Mouse (Mus musculus) neural tube, embryonic 12.5 days (tissue): Measurements from ENCODE around the gene Gnai3. TPM values are rescaled to one million over a fixed set of nuclear protein-coding genes. Genes with fewer than 3 reads are reported as not detected.
A peak's percentile ranks its signal among the peaks of the same experiment; 100 is the strongest.

Source experiments
- ATAC-seq: fragments of 200-750 bp; cut with Nextera tagmentation; 2 replicates; pipeline ENCODE4 v1.8.0; 2017; ENCODE audit warnings: low read depth, mild to moderate bottlenecking, moderate TSS enrichment, moderate library complexity; ENCODE audit not compliant: low FRiP score
- H3K27ac ChIP-seq: fragments of 300-500 bp; sonication (generic); 2 replicates; pipeline ENCODE4 v1.5.1; 2016
- H3K27me3 ChIP-seq: fragments of 300-500 bp; sonication (generic); replicated peaks from 2 replicates; pipeline ENCODE4 v1.6.1; 2016; ENCODE audit warnings: mild to moderate bottlenecking
- H3K36me3 ChIP-seq: fragments of 300-500 bp; sonication (generic); 2 replicates; pipeline ENCODE4 v1.6.1; 2016; ENCODE audit warnings: mild to moderate bottlenecking
- H3K4me1 ChIP-seq: fragments of 300-500 bp; sonication (generic); 2 replicates; pipeline ENCODE4 v1.6.1; 2016
- H3K4me2 ChIP-seq: fragments of 300-500 bp; sonication (generic); replicated peaks from 2 replicates; pipeline ENCODE4 v1.6.1; 2016; ENCODE audit warnings: mild to moderate bottlenecking
- H3K4me3 ChIP-seq: fragments of 300-500 bp; sonication (generic); 2 replicates; pipeline ENCODE4 v1.5.1; 2016
- H3K9ac ChIP-seq: fragments of 300-500 bp; sonication (generic); 2 replicates; pipeline ENCODE4 v1.6.1; 2016; ENCODE audit warnings: mild to moderate bottlenecking
- H3K9me3 ChIP-seq: fragments of 300-500 bp; sonication (generic); 2 replicates; pipeline ENCODE4 v1.6.1; 2016; ENCODE audit warnings: mild to moderate bottlenecking
- WGBS: fragments of 180-500 bp; shearing (Covaris S2); methylation state at CpG from one replicate; pipeline ENCODE4 v1.1.7; 2016; 5-methylcytosine and 5-hydroxymethylcytosine counted together
- polyA plus RNA-seq: library from polyadenylated mRNA; unstranded; fragments of >200 nt; fragmentation: Nextera tagmentation; extraction: Ambion mirVana; gene quantifications from 2 replicates; pipeline ENCODE4 v1.2.1, GENCODE M21; 2016

The Gnai3 gene
- polyA plus RNA-seq, 1 experiment from 2014 or later = 189 TPM

GRCm38 (mm10) chr3:108070295-108071293 is 75.4 kb downstream of the Gnai3 start:
- Histone ChIP-seq H3K4me1 (0 out of 2 replicates have a peak, but pooled peaks cover 4% of the 10 kb centered on the region), H3K4me3 (no peak overlapping the region), H3K9me3 (no peaks in the 10 kb centered on the region), H3K27me3 (no peaks in the 10 kb centered on the region), H3K4me2 (no peak overlapping the region), H3K27ac (no peak overlapping the region), H3K9ac (no peak overlapping the region), H3K36me3 (peaks cover 22% of the 10 kb centered on the region)
- ATAC-seq = no peak
- 72% methylated on average over 10 of the region's 10 CpGs for WGBS

GRCm38 (mm10) chr3:108069231-108069870 is 76.6 kb downstream of the Gnai3 start:
- WGBS = 75% methylated on average over 13 of the region's 13 CpGs
- no peak for ATAC-seq

GRCm38 (mm10) chr3:108068826-108069225 is 77.1 kb downstream of the Gnai3 start:
- H3K9me3 ChIP-seq = no peaks in the 10 kb centered on the region
- H3K9ac ChIP-seq = no peak overlapping the region
- 0 out of 2 replicates have a peak, but pooled peaks cover 5% of the 10 kb centered on the region for H3K36me3 ChIP-seq
- WGBS = 24% methylated on average over 1 of the region's 1 CpGs
- no peak overlapping the region for H3K4me3 ChIP-seq
- H3K4me1 ChIP-seq = 0 out of 2 replicates have a peak, but pooled peaks cover 4% of the 10 kb centered on the region
- H3K27me3 ChIP-seq = no peaks in the 10 kb centered on the region
- no peak overlapping the region for H3K4me2 ChIP-seq
- no peak overlapping the region for H3K27ac ChIP-seq
- ATAC-seq = no peak

More at GRCm38 (mm10) chr3:108069231-108069870, 76.6 kb downstream of the Gnai3 start:
- H3K9me3 ChIP-seq = no peaks in the 10 kb centered on the region
- peaks cover 10% of the 10 kb centered on the region; the same call in 1 of the 2 replicates for H3K36me3 ChIP-seq
- H3K27ac ChIP-seq = no peak overlapping the region
- no peak overlapping the region for H3K4me3 ChIP-seq
- H3K27me3 ChIP-seq = no peaks in the 10 kb centered on the region
- 0 out of 2 replicates have a peak, but pooled peaks cover 4% of the 10 kb centered on the region for H3K4me1 ChIP-seq
- no peak overlapping the region for H3K9ac ChIP-seq
- no peak overlapping the region for H3K4me2 ChIP-seq

GRCm38 (mm10) chr3:108067370-108067934 is 78.5 kb downstream of the Gnai3 start:
- H3K9me3 ChIP-seq = no peaks in the 10 kb centered on the region
- no peak overlapping the region for H3K9ac ChIP-seq
- H3K4me1 ChIP-seq = no peaks in the 10 kb centered on the region
- no peak overlapping the region for H3K27ac ChIP-seq
- ATAC-seq = no peak
- no peak overlapping the region for H3K4me2 ChIP-seq
- H3K27me3 ChIP-seq = 0 out of 2 replicates have a peak, but pooled peaks cover 3% of the 10 kb centered on the region
- H3K4me3 ChIP-seq = no peak overlapping the region
- WGBS = 76% methylated on average over 6 of the region's 6 CpGs
- no peaks in the 10 kb centered on the region for H3K36me3 ChIP-seq

- Histone ChIP-seq H3K9me3 (no peaks in the 10 kb centered on the region), H3K4me1 (no peaks in the 10 kb centered on the region), H3K4me2 (no peak overlapping the region), H3K27ac (no peak overlapping the region), H3K4me3 (no peak overlapping the region), H3K9ac (no peak overlapping the region), H3K27me3 (0 out of 2 replicates have a peak, but pooled peaks cover 3% of the 10 kb centered on the region), H3K36me3 (no peaks in the 10 kb centered on the region)
- WGBS = 85% methylated on average over 9 of the region's 9 CpGs
- ATAC-seq = no peak
Measured at GRCm38 (mm10) chr3:108065551-108065950, 80.4 kb downstream of the Gnai3 start.

GRCm38 (mm10) chr3:108064672-108065071 is 81.3 kb downstream of the Gnai3 start:
- H3K27ac ChIP-seq = no peak overlapping the region

GRCm38 (mm10) chr3:108062648-108063047 is 83.3 kb downstream of the Gnai3 start:
- Histone ChIP-seq H3K4me1 (no peaks in the 10 kb centered on the region), H3K36me3 (no peaks in the 10 kb centered on the region), H3K4me2 (no peak overlapping the region), H3K9ac (no peak overlapping the region), H3K9me3 (no peaks in the 10 kb centered on the region), H3K4me3 (no peak overlapping the region), H3K27ac (no peak overlapping the region), H3K27me3 (0 out of 2 replicates have a peak, but pooled peaks cover 3% of the 10 kb centered on the region)
- WGBS = 92% methylated on average over 8 of the region's 8 CpGs
- no peak for ATAC-seq

More at GRCm38 (mm10) chr3:108064672-108065071, 81.3 kb downstream of the Gnai3 start:
- Histone ChIP-seq H3K4me2 (no peak overlapping the region), H3K27me3 (0 out of 2 replicates have a peak, but pooled peaks cover 3% of the 10 kb centered on the region), H3K36me3 (no peaks in the 10 kb centered on the region), H3K4me3 (no peak overlapping the region), H3K9ac (no peak overlapping the region), H3K9me3 (no peaks in the 10 kb centered on the region), H3K4me1 (no peaks in the 10 kb centered on the region)
- ATAC-seq = no peak
- 78% methylated on average over 4 of the region's 4 CpGs for WGBS

- Histone ChIP-seq H3K27me3 (0 out of 2 replicates have a peak, but pooled peaks cover 3% of the 10 kb centered on the region), H3K4me3 (no peak overlapping the region), H3K36me3 (no peaks in the 10 kb centered on the region), H3K9me3 (no peaks in the 10 kb centered on the region), H3K4me1 (no peaks in the 10 kb centered on the region), H3K4me2 (no peak overlapping the region), H3K9ac (no peak overlapping the region), H3K27ac (no peak overlapping the region)
- 25% methylated on average over 7 of the region's 7 CpGs for WGBS
- 0 out of 2 replicates have a peak, but pooled peaks have one; percentile 17 for ATAC-seq
Measured at GRCm38 (mm10) chr3:108061420-108061819, 84.5 kb downstream of the Gnai3 start.

Other genes starting within 250 kb of the Gnai3 start
- gene Gstm7, start 214.3 kb downstream of the Gnai3 start, polyA plus RNA-seq = 76.8 and 79.0 TPM in 2 replicates
- 7.2 and 8.7 TPM in 2 replicates for gene Gstm6, start 202.4 kb downstream of the Gnai3 start, polyA plus RNA-seq
- gene Gstm3, start 176.9 kb downstream of the Gnai3 start, polyA plus RNA-seq = not detected in 2 replicates
- 14.3 and 14.4 TPM in 2 replicates for gene Gstm2, start 159.7 kb downstream of the Gnai3 start, polyA plus RNA-seq
- 24.1 and 24.8 TPM in 2 replicates for gene Gstm1, start 128.2 kb downstream of the Gnai3 start, polyA plus RNA-seq
- gene Gstm4, start 101.3 kb downstream of the Gnai3 start, polyA plus RNA-seq = 11.6 and 14.5 TPM in 2 replicates
- 47.7 and 51.2 TPM in 2 replicates for gene Ampd2, start 59.5 kb downstream of the Gnai3 start, polyA plus RNA-seq
- 0.43 and 0.57 TPM in 2 replicates for gene Gnat2, start 53.4 kb downstream of the Gnai3 start, polyA plus RNA-seq
- 1.8 and 2.0 TPM in 2 replicates for gene Gpr61, start 8.7 kb upstream of the Gnai3 start, polyA plus RNA-seq
- 17.7 and 20.0 TPM in 2 replicates for gene Amigo1, start 40.2 kb upstream of the Gnai3 start, polyA plus RNA-seq
- 5.0 and 6.0 TPM in 2 replicates for gene Cyb561d1, start 55.1 kb upstream of the Gnai3 start, polyA plus RNA-seq
- gene Atxn7l2, start 64.8 kb upstream of the Gnai3 start, polyA plus RNA-seq = 28.8 and 30.4 TPM in 2 replicates
- gene Sypl2, start 80.5 kb upstream of the Gnai3 start, polyA plus RNA-seq = 0.47 TPM in 2 replicates
- 217 and 226 TPM in 2 replicates for gene Psma5, start 110.8 kb upstream of the Gnai3 start, polyA plus RNA-seq
- 29.0 and 32.7 TPM in 2 replicates for gene Sort1, start 137.9 kb upstream of the Gnai3 start, polyA plus RNA-seq
- gene Mybphl, start 218.8 kb upstream of the Gnai3 start, polyA plus RNA-seq = 0.25 and 0.26 TPM in 2 replicates
- 35.7 and 37.1 TPM in 2 replicates for gene Psrc1, start 237.7 kb upstream of the Gnai3 start, polyA plus RNA-seq